Mouse (Mus musculus) hindbrain, embryonic 14.5 days (tissue): ENCODE results near the gene Relb. TPM values are rescaled to one million over a fixed set of nuclear protein-coding genes. Genes with fewer than 3 reads are reported as not detected.
A peak's percentile ranks its signal among the peaks of the same experiment; 100 is the strongest.

Source experiments
- ATAC-seq: fragments of 200-750 bp; cut with Nextera tagmentation; 2 replicates; pipeline ENCODE4 v1.8.0; 2017; ENCODE audit warnings: moderate number of reproducible peaks, mild to moderate bottlenecking, moderate TSS enrichment, moderate library complexity; ENCODE audit not compliant: low FRiP score
- DNase-seq: peaks from one replicate; pipeline ENCODE4 v3.0.0-alpha.2; 2015; ENCODE audit warnings: low spot score
- H3K27ac ChIP-seq: fragments of 300-500 bp; sonication (generic); 2 replicates; pipeline ENCODE4 v1.5.1; 2014; ENCODE audit warnings: mild to moderate bottlenecking, moderate library complexity
- H3K27me3 ChIP-seq: fragments of 300-500 bp; sonication (generic); 2 replicates; pipeline ENCODE4 v1.6.1; 2014; ENCODE audit warnings: mild to moderate bottlenecking, low read length, mixed read lengths; ENCODE audit not compliant: control insufficient read depth, insufficient read depth
- H3K36me3 ChIP-seq: fragments of 300-500 bp; sonication (generic); replicated peaks from 2 replicates; pipeline ENCODE4 v1.6.1; 2014; ENCODE audit not compliant: control insufficient read depth, insufficient read depth
- H3K4me1 ChIP-seq: fragments of 300-500 bp; sonication (generic); replicated peaks from 2 replicates; pipeline ENCODE4 v1.6.1; 2014; ENCODE audit warnings: antibody characterized with exemption, low read length, mixed read lengths; ENCODE audit not compliant: control insufficient read depth, insufficient read depth
- H3K4me2 ChIP-seq: fragments of 300-500 bp; sonication (generic); replicated peaks from 2 replicates; pipeline ENCODE4 v1.6.1; 2014; ENCODE audit warnings: mild to moderate bottlenecking, moderate library complexity
- H3K4me3 ChIP-seq: fragments of 300-500 bp; sonication (generic); replicated peaks from 2 replicates; pipeline ENCODE4 v1.5.1; 2014; ENCODE audit warnings: mild to moderate bottlenecking, low read length
- H3K9ac ChIP-seq: fragments of 300-500 bp; sonication (generic); 2 replicates; pipeline ENCODE4 v1.6.1; 2014
- H3K9me3 ChIP-seq: fragments of 300-500 bp; sonication (generic); 2 replicates; pipeline ENCODE4 v1.6.1; 2016; ENCODE audit warnings: low read length; ENCODE audit not compliant: control insufficient read depth
- WGBS: fragments of 180-500 bp; shearing (Covaris S2); extraction: QIAGEN DNeasy Blood & Tissue Kit; methylation state at CpG from one replicate; pipeline ENCODE4 v1.1.7; 2014; 5-methylcytosine and 5-hydroxymethylcytosine counted together
- polyA plus RNA-seq: library from polyadenylated mRNA; unstranded; fragments of >200 nt; fragmentation: Nextera tagmentation; extraction: Ambion mirVana; gene quantifications from 2 replicates; pipeline ENCODE4 v1.2.1, GENCODE M21; 2014

The Relb gene
- polyA plus RNA-seq, 1 experiment from 2014 or later: 5.4 TPM

- peaks cover 21% of the 10 kb centered on the region for H3K4me1 ChIP-seq
- H3K36me3 ChIP-seq: peaks cover 6% of the 10 kb centered on the region; the same call in 1 of the 2 replicates
- H3K27me3 ChIP-seq: no peaks in the 10 kb centered on the region
- no peak for DNase-seq
- no peak for ATAC-seq
- WGBS: 69% methylated on average over 3 of the region's 3 CpGs
- no peak overlapping the region for H3K27ac ChIP-seq
- no peak overlapping the region for H3K4me3 ChIP-seq
- no peak overlapping the region for H3K4me2 ChIP-seq
- no peak overlapping the region for H3K9ac ChIP-seq
- no peaks in the 10 kb centered on the region for H3K9me3 ChIP-seq
Measured at GRCm38 (mm10) chr7:19666750-19667149, 37.5 kb upstream of the Relb start.

GRCm38 (mm10) chr7:19664955-19665841 lies 36.0 kb upstream of the Relb start, which contains the start of gene Clptm1:
TSS of gene Clptm1 (minus strand) at chr7:19665033.
- Histone ChIP-seq H3K36me3 (peaks cover 13% of the 10 kb centered on the region), H3K4me1 (peaks cover 21% of the 10 kb centered on the region), H3K4me2 (peak within 1 kb of the TSS; percentile 91), H3K9ac (peak within 1 kb of the TSS; percentile 99), H3K9me3 (no peaks in the 10 kb centered on the region), H3K4me3 (peak within 1 kb of the TSS; percentile 100), H3K27ac (peak within 1 kb of the TSS; percentile 90), H3K27me3 (no peaks in the 10 kb centered on the region)
- WGBS: under 1% methylated on average over 59 of the region's 63 CpGs
- peak; percentile 96 for DNase-seq
- ATAC-seq: peak; percentile 90

- Histone ChIP-seq H3K27me3 (no peaks in the 10 kb centered on the region), H3K9ac (peak overlapping the region; percentile 99), H3K36me3 (peaks cover 16% of the 10 kb centered on the region), H3K27ac (peak overlapping the region; percentile 90), H3K9me3 (no peaks in the 10 kb centered on the region), H3K4me3 (peak overlapping the region; percentile 100), H3K4me1 (peaks cover 21% of the 10 kb centered on the region), H3K4me2 (peak overlapping the region; percentile 91)
- WGBS: 1% methylated on average over 36 of the region's 37 CpGs
- ATAC-seq: peak; percentile 47
- no peak for DNase-seq
Measured at GRCm38 (mm10) chr7:19664455-19664954, 35.3 kb upstream of the Relb start.

- no peak overlapping the region for H3K27ac ChIP-seq
- WGBS: 18% methylated on average over 8 of the region's 8 CpGs
- H3K4me2 ChIP-seq: peak overlapping the region; percentile 91
- H3K4me1 ChIP-seq: peaks cover 21% of the 10 kb centered on the region
- DNase-seq: no peak
- H3K36me3 ChIP-seq: peaks cover 22% of the 10 kb centered on the region
- peak overlapping the region; percentile 99 for H3K9ac ChIP-seq
- H3K9me3 ChIP-seq: no peaks in the 10 kb centered on the region
- no peak for ATAC-seq
- H3K4me3 ChIP-seq: peak overlapping the region; percentile 100
- no peaks in the 10 kb centered on the region for H3K27me3 ChIP-seq
Measured at GRCm38 (mm10) chr7:19663940-19664339, 34.7 kb upstream of the Relb start.

- no peak for DNase-seq
- Histone ChIP-seq H3K27me3 (no peaks in the 10 kb centered on the region), H3K9me3 (no peaks in the 10 kb centered on the region), H3K4me2 (no peak overlapping the region), H3K4me1 (no peaks in the 10 kb centered on the region), H3K4me3 (no peak overlapping the region), H3K27ac (no peak overlapping the region), H3K36me3 (peaks cover 74% of the 10 kb centered on the region), H3K9ac (no peak overlapping the region)
- no peak for ATAC-seq
- 94% methylated on average over 2 of the region's 2 CpGs for WGBS
Measured at GRCm38 (mm10) chr7:19652614-19653013, 23.4 kb upstream of the Relb start.

GRCm38 (mm10) chr7:19651063-19651786 lies 22.0 kb upstream of the Relb start:
- 89% methylated on average over 6 of the region's 6 CpGs for WGBS

GRCm38 (mm10) chr7:19641223-19641622 lies 12.0 kb upstream of the Relb start:
- peaks cover 100% of the 10 kb centered on the region for H3K36me3 ChIP-seq
- no peak for ATAC-seq
- no peak overlapping the region for H3K4me3 ChIP-seq
- H3K9ac ChIP-seq: no peak overlapping the region
- no peak for DNase-seq
- no peaks in the 10 kb centered on the region for H3K4me1 ChIP-seq
- H3K4me2 ChIP-seq: no peak overlapping the region
- 96% methylated on average over 4 of the region's 4 CpGs for WGBS
- H3K27me3 ChIP-seq: no peaks in the 10 kb centered on the region
- no peak overlapping the region for H3K27ac ChIP-seq
- H3K9me3 ChIP-seq: no peaks in the 10 kb centered on the region

More at GRCm38 (mm10) chr7:19651063-19651786, 22.0 kb upstream of the Relb start:
- Histone ChIP-seq H3K27me3 (no peaks in the 10 kb centered on the region), H3K9ac (no peak overlapping the region), H3K4me2 (no peak overlapping the region), H3K9me3 (no peaks in the 10 kb centered on the region), H3K4me1 (no peaks in the 10 kb centered on the region), H3K27ac (no peak overlapping the region), H3K36me3 (peaks cover 86% of the 10 kb centered on the region), H3K4me3 (no peak overlapping the region)
- DNase-seq (no peak), ATAC-seq (no peak)

- ATAC-seq (no peak), DNase-seq (no peak)
- Histone ChIP-seq H3K4me3 (no peak overlapping the region), H3K27me3 (no peaks in the 10 kb centered on the region), H3K9ac (no peak overlapping the region), H3K9me3 (no peaks in the 10 kb centered on the region), H3K27ac (no peak overlapping the region), H3K4me2 (no peak overlapping the region), H3K4me1 (no peaks in the 10 kb centered on the region), H3K36me3 (peaks cover 82% of the 10 kb centered on the region)
- 94% methylated on average over 11 of the region's 11 CpGs for WGBS
Measured at GRCm38 (mm10) chr7:19635074-19635827, 6.0 kb upstream of the Relb start.
